Mouse (Mus musculus): ENCODE data around the gene Myocd. TPM values are rescaled to one million over a fixed set of nuclear protein-coding genes. Genes with fewer than 3 reads are reported as not detected.

Myocd gene
- polyA plus RNA-seq, 1 experiment from 2014 or later = 26.5 TPM

GRCm38 (mm10) chr11:65226766-65227165 is 43.0 kb downstream of the Myocd start:
- no peak for TF ChIP-seq CTCF (IDR thresholded peaks at IDR 0.05; ENCODE audit: low read depth)
- H3K9me3 ChIP-seq (ENCODE audit: low read depth, low read length) = no peaks in the 10 kb centered on the region
- H3K27ac ChIP-seq (ENCODE audit: low read depth) = no peak overlapping the region
- no peak overlapping the region for H3K9ac ChIP-seq
- H3K27me3 ChIP-seq (ENCODE audit: insufficient read depth, low read length) = no peaks in the 10 kb centered on the region
- H3K36me3 ChIP-seq (ENCODE audit: insufficient read depth) = no peaks in the 10 kb centered on the region
- H3K4me2 ChIP-seq = no peak overlapping the region
- H3K4me1 ChIP-seq (ENCODE audit: insufficient read depth) = no peaks in the 10 kb centered on the region
- peak; percentile 43 for DNase-seq
- no peak overlapping the region for H3K4me3 ChIP-seq (ENCODE audit: low read depth, low read length)
- ATAC-seq (ENCODE audit: insufficient read depth) = no peak
- 21% methylated on average over 10 of the region's 10 CpGs for WGBS

- DNase-seq (peak; percentile 90), ATAC-seq (ENCODE audit: insufficient read depth) (peak; percentile 83)
- Histone ChIP-seq H3K4me2 (peak overlapping the region; percentile 2; the same call in 1 of the 2 replicates), H3K4me3 (ENCODE audit: low read depth, low read length) (no peak overlapping the region), H3K4me1 (ENCODE audit: insufficient read depth) (peaks cover 5% of the 10 kb centered on the region; the same call in 1 of the 2 replicates), H3K9me3 (ENCODE audit: low read depth, low read length) (no peaks in the 10 kb centered on the region), H3K9ac (no peak overlapping the region), H3K27me3 (ENCODE audit: insufficient read depth, low read length) (no peaks in the 10 kb centered on the region), H3K36me3 (ENCODE audit: insufficient read depth) (no peaks in the 10 kb centered on the region), H3K27ac (ENCODE audit: low read depth) (no peak overlapping the region)
- 36% methylated on average over 9 of the region's 9 CpGs for WGBS
- TF ChIP-seq CTCF (IDR thresholded peaks at IDR 0.05; ENCODE audit: low read depth) = no peak
Observed at GRCm38 (mm10) chr11:65214954-65215629, 54.7 kb downstream of the Myocd start.

GRCm38 (mm10) chr11:65213806-65214205 is 56.0 kb downstream of the Myocd start:
- Histone ChIP-seq H3K9ac (no peak overlapping the region), H3K4me2 (no peak overlapping the region), H3K27me3 (ENCODE audit: insufficient read depth, low read length) (no peaks in the 10 kb centered on the region), H3K36me3 (ENCODE audit: insufficient read depth) (no peaks in the 10 kb centered on the region), H3K4me3 (ENCODE audit: low read depth, low read length) (no peak overlapping the region), H3K27ac (ENCODE audit: low read depth) (no peak overlapping the region), H3K9me3 (ENCODE audit: low read depth, low read length) (no peaks in the 10 kb centered on the region), H3K4me1 (ENCODE audit: insufficient read depth) (peaks cover 5% of the 10 kb centered on the region; the same call in 1 of the 2 replicates)
- no peak for TF ChIP-seq CTCF (IDR thresholded peaks at IDR 0.05; ENCODE audit: low read depth)
- whole genome bisulfite sequencing = 81% methylated on average over 2 of the region's 2 CpGs
- ATAC-seq (ENCODE audit: insufficient read depth) (no peak), DNase-seq (no peak)

- TF ChIP-seq CTCF (IDR thresholded peaks at IDR 0.05; ENCODE audit: low read depth) = no peak
- ATAC-seq (ENCODE audit: insufficient read depth) = peak; percentile 33; the same call in 1 of the 2 replicates
- Histone ChIP-seq H3K4me2 (no peak overlapping the region), H3K9ac (no peak overlapping the region), H3K4me1 (ENCODE audit: insufficient read depth) (peaks cover 5% of the 10 kb centered on the region; the same call in 1 of the 2 replicates), H3K27ac (ENCODE audit: low read depth) (no peak overlapping the region), H3K36me3 (ENCODE audit: insufficient read depth) (no peaks in the 10 kb centered on the region), H3K27me3 (ENCODE audit: insufficient read depth, low read length) (no peaks in the 10 kb centered on the region), H3K9me3 (ENCODE audit: low read depth, low read length) (no peaks in the 10 kb centered on the region), H3K4me3 (ENCODE audit: low read depth, low read length) (no peak overlapping the region)
- DNase-seq = peak; percentile 61
- WGBS = 40% methylated on average over 6 of the region's 6 CpGs
Observed at GRCm38 (mm10) chr11:65211701-65212100, 58.1 kb downstream of the Myocd start.

GRCm38 (mm10) chr11:65209441-65209840 is 60.3 kb downstream of the Myocd start:
- H3K27ac ChIP-seq (ENCODE audit: low read depth) = no peak overlapping the region
- no peak overlapping the region for H3K4me3 ChIP-seq (ENCODE audit: low read depth, low read length)
- no peak overlapping the region for H3K9ac ChIP-seq
- no peaks in the 10 kb centered on the region for H3K36me3 ChIP-seq (ENCODE audit: insufficient read depth)
- no peaks in the 10 kb centered on the region for H3K27me3 ChIP-seq (ENCODE audit: insufficient read depth, low read length)
- 42% methylated on average over 6 of the region's 6 CpGs for WGBS
- no peaks in the 10 kb centered on the region for H3K9me3 ChIP-seq (ENCODE audit: low read depth, low read length)
- no peak overlapping the region for H3K4me2 ChIP-seq
- peaks cover 11% of the 10 kb centered on the region; the same call in 1 of the 2 replicates for H3K4me1 ChIP-seq (ENCODE audit: insufficient read depth)
- TF ChIP-seq CTCF (IDR thresholded peaks at IDR 0.05; ENCODE audit: low read depth) = no peak
- DNase-seq (no peak), ATAC-seq (ENCODE audit: insufficient read depth) (no peak)

- Histone ChIP-seq H3K4me3 (ENCODE audit: low read depth, low read length) (no peak overlapping the region), H3K4me2 (no peak overlapping the region), H3K27me3 (ENCODE audit: insufficient read depth, low read length) (no peaks in the 10 kb centered on the region), H3K9ac (no peak overlapping the region), H3K36me3 (ENCODE audit: insufficient read depth) (no peaks in the 10 kb centered on the region), H3K4me1 (ENCODE audit: insufficient read depth) (peaks cover 16% of the 10 kb centered on the region), H3K27ac (ENCODE audit: low read depth) (no peak overlapping the region), H3K9me3 (ENCODE audit: low read depth, low read length) (no peaks in the 10 kb centered on the region)
- 47% methylated on average over 5 of the region's 5 CpGs for WGBS
- peak; percentile 28 for DNase-seq
- TF ChIP-seq CTCF (IDR thresholded peaks at IDR 0.05; ENCODE audit: low read depth) = no peak
- no peak for ATAC-seq (ENCODE audit: insufficient read depth)
Observed at GRCm38 (mm10) chr11:65205306-65205705, 64.5 kb downstream of the Myocd start.

GRCm38 (mm10) chr11:65204651-65205050 is 65.1 kb downstream of the Myocd start:
- WGBS = 40% methylated on average over 13 of the region's 13 CpGs
- DNase-seq (no peak), ATAC-seq (ENCODE audit: insufficient read depth) (no peak)
- Histone ChIP-seq H3K4me1 (ENCODE audit: insufficient read depth) (peaks cover 16% of the 10 kb centered on the region), H3K36me3 (ENCODE audit: insufficient read depth) (no peaks in the 10 kb centered on the region), H3K27me3 (ENCODE audit: insufficient read depth, low read length) (no peaks in the 10 kb centered on the region), H3K4me3 (ENCODE audit: low read depth, low read length) (no peak overlapping the region), H3K27ac (ENCODE audit: low read depth) (no peak overlapping the region), H3K4me2 (no peak overlapping the region), H3K9me3 (ENCODE audit: low read depth, low read length) (no peaks in the 10 kb centered on the region), H3K9ac (no peak overlapping the region)
- no peak for TF ChIP-seq CTCF (IDR thresholded peaks at IDR 0.05; ENCODE audit: low read depth)

All from lung, embryonic 14.5 days (tissue).